Mouse (Mus musculus): ENCODE measurements at regions not wholly inside any gene's neighbourhood (a gene's known extent, or its start where the extent isn't known, plus 50 kb on each side); places are given as distances from the start of the nearest gene placed in this dataset.

- H3K36me3 ChIP-seq (replicated peaks in 1 of 2; ENCODE audit: control insufficient read depth in 1 of 2, insufficient read depth in 1 of 2, low read length in 1 of 2), result no peaks in the 10 kb centered on the region
- H3K4me3 ChIP-seq (replicated peaks in 1 of 3; ENCODE audit: low read depth in 2 of 3, low read length in 2 of 3, poor library complexity in 1 of 3), result no peak overlapping the region
- no peak overlapping the region for H3K4me2 ChIP-seq (ENCODE audit: insufficient read depth, low read depth, poor library complexity, severe bottlenecking)
- in situ Hi-C loops (cut with MboI; ENCODE audit: low pct_ligation_motif_present, low pct_unique_long_range_greater_than_20kb, low sequenced_read_pairs), result no loop called here
- peaks cover 11% of the 10 kb centered on the region for H3K9me3 ChIP-seq (replicated peaks; ENCODE audit: low read length)
- no peaks in the 10 kb centered on the region for H3K4me1 ChIP-seq (ENCODE audit: control insufficient read depth in 1 of 2, insufficient read depth in 2 of 2)
- no peaks in the 10 kb centered on the region for H3K27me3 ChIP-seq (replicated peaks)
- H3K27ac ChIP-seq (ENCODE audit: insufficient read depth, low read depth), result no peak overlapping the region
- DNase-seq (ENCODE audit: extremely low read depth), result no peak
- no peaks in the 10 kb centered on the region for H3K79me2 ChIP-seq (replicated peaks; ENCODE audit: control insufficient read depth, extremely low read depth, insufficient read depth, poor library complexity, severe bottlenecking)
- dilution Hi-C loops (cut with MboI; ENCODE audit: extremely low pct_ligation_motif_present, extremely low pct_unique_long_range_greater_than_20kb, low sequenced_read_pairs), result no loop called here
- no peak overlapping the region for H3K9ac ChIP-seq (ENCODE audit: insufficient read depth, low read depth)
- TF ChIP-seq ZC3H11A (IDR thresholded peaks at IDR 0.05; ENCODE audit: low read depth, low read length), result no peak
- no peak for TF ChIP-seq UBTF (IDR thresholded peaks at IDR 0.05; ENCODE audit: low read depth, low read length)
- TF ChIP-seq E2F4 (IDR thresholded peaks at IDR 0.05; ENCODE audit: insufficient replicate concordance, low read depth, low read length), result no peak
- TF ChIP-seq GABPA (IDR thresholded peaks at IDR 0.05; ENCODE audit: insufficient replicate concordance, low read depth, low read length), result no peak
- no peak for TF ChIP-seq BHLHE40 (IDR thresholded peaks at IDR 0.05; ENCODE audit: low read depth, low read length)
- no peak for TF ChIP-seq KAT2A (IDR thresholded peaks at IDR 0.05; ENCODE audit: insufficient replicate concordance, low read length)
- TF ChIP-seq TBP (conservative IDR thresholded peaks at IDR 0.05; ENCODE audit: low read depth, low read length), result no peak
Measured at GRCm38 (mm10) chr16:77180990-77181389, 167.5 kb downstream of the Usp25 start.

Measured in CH12.LX (cell line).